Mouse (Mus musculus): ENCODE data around the gene Znrf3.
"Not testable (repeated sequence)": the region's sequence is repeated elsewhere in the genome, so short reads cannot be mapped to it uniquely, and the experiment has no call there.

The Znrf3 gene

DNA sequence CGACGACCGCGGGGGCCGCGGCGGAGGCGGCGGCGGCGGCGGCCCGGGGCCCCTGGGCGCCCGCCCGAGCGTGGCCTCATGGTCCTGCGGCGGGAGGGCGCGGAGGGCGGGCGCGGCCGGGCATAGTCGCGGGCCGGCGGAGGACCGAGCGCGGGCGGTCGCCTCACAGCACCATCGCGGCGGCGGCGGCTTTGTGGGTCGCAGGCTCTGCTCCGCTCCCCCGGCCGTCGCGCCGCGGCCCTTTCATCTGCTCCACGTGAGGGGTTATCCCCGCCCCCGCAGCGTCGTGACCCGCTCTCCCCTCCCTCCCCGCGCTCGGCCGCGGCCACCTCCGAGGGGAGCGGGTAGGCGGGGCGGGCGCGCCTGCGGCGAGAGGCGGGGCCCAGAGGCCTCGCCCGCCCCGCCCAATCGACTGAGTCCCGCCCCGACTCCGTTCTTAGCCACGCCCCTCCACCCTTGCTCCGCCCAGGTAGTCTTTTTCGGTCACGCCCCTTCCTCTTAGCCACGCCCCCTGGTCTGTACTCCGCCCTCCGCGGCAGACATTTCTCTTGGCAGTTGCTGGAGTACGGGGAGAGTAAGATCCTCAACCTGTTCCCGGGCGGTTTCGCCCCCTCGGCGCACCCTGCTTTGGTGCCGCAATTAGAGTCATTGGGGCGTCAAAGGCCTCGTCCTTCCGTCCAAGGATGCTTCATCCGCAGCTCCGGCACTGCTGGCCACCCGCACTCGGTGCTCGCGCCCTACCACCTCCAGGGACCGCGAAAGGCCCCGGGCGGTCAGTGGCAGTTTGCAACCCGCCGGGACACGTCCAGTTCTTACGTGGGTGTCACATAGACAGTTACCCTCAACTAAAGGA is at the start of gene Znrf3:
Znrf3 (minus strand) TSS at position 249 of the 853 bp plus-strand sequence.
- peak; percentile 96 for DNase-seq

- no peak for DNase-seq
These were observed 49.2 kb upstream of the Znrf3 start for GRCm38 (mm10) chr11:5493869-5494268.

GRCm38 (mm10) chr11:5491912-5492311 is 47.3 kb upstream of the Znrf3 start:
- no peak for DNase-seq

DNA sequence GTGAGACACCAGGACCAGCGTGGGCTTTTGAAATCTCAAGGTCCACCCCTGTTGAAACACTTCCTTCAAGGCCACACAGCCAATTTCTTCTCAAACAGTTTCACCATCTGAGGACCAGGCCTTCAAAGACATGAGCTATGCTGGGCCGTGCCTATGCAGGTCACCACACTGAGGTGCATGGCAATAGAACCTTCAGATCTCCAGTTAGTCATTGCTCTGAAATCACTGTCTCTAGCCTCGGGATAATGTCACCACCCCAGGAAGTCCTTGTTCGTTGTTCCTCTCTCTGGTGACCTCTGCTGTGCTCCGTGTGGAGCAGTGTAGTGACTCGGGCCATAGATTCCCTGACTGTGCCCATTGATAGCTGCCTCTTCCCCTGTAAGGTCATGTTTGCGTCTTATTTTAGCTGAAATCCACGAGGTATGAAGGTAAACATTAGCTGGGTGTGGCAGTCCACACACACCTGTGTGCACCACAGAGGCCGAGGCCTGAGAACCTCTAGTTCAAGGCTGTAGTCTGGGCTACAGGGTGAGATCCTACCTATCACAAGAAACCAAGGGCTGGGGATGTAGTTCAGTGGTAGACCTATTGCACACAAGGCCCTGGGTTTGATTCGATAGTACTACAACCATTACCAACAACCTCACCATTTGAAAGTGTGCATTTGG is 46.5 kb upstream of the Znrf3 start:
- no peak for DNase-seq

- DNase-seq, result not testable (repeated sequence)
These were observed 44.8 kb upstream of the Znrf3 start for GRCm38 (mm10) chr11:5489433-5489832.

- DNase-seq, result peak; percentile 82
These were observed 40.8 kb upstream of the Znrf3 start for GRCm38 (mm10) chr11:5485193-5486011.

DNA sequence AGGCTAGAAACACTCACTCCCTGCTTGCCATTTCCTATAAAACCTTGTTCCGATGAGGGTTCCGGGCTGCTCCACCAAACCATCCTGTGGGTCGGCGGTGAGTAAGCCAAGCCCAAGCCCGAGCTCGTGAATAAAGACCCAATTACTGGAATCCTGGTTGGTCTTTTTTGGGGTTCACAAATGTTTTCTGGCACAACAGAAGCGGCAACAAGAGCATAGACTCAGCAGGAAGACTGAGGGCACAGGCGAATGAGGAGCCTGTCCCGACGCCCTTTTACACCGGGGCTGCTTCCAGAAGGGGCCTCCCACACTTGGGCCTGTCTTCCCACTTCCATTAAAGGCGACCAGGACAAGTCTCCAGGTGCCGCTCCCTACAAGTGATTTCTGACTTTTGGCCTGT is 37.9 kb upstream of the Znrf3 start:
- DNase-seq, result no peak

DNA sequence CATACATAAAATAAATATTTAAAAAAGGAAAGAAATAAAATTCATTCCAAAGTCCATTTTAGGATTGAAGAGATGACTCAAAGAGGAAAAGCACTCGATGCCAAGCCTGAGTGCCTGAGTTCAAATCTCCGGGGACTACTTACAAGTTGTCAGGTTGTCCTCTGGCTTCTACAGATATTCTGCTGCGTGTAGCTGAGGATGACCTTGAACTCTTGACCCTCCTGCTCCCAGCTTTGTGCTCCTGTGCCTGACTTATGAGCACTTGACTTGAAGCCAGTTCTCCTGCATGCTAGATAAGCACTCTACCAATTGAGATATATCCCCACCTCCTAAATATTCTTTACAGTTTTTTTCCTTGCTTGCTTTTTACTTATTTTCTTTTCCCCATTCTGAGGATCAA is 34.2 kb upstream of the Znrf3 start:
- DNase-seq, result no peak

- no peak for DNase-seq
These were observed 33.5 kb upstream of the Znrf3 start for GRCm38 (mm10) chr11:5478193-5478592.

DNA sequence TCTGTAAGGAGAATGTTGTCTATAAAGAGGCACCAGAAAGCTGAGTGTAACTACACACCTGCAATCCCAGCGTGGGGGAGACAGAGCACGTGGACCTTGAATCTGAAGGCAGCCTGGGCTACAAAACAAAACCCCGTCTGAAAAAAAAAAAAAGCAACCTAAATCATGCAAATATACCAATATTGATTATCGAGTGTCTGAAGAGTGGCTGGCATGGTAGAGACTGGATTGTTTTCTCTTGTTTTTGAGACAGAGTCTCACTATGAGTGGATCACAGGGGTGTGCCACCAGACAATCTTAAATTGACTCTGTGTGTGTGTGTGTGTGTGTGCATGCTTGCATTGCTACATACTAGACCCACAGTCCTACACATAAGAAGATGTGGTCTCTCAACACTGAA is 32.2 kb upstream of the Znrf3 start:
- no peak for DNase-seq

GRCm38 (mm10) chr11:5475556-5476118 is 31.0 kb upstream of the Znrf3 start:
- not testable (repeated sequence) for DNase-seq

- peak; percentile 49 for DNase-seq
These were observed 29.5 kb upstream of the Znrf3 start for GRCm38 (mm10) chr11:5474130-5474529.

DNA sequence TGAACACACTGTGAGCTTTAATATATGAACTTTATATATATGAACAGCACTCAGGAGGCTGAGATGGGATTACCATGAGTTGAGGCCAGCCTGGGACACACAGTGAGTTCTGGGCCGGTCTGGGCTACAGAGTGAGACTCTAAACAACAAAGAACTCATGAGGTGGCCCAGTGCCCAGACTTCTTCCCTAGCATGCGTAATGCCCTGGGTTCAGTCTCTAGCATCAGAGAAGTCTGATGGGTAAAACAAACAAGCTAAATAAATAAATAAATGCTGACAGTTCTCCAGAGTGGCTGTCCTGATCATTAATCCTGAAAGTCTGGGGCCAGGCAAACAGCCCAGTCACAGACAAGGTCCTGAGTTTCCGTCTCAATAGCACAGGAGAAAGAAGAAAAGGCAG is 25.4 kb upstream of the Znrf3 start:
- DNase-seq, result no peak

DNA sequence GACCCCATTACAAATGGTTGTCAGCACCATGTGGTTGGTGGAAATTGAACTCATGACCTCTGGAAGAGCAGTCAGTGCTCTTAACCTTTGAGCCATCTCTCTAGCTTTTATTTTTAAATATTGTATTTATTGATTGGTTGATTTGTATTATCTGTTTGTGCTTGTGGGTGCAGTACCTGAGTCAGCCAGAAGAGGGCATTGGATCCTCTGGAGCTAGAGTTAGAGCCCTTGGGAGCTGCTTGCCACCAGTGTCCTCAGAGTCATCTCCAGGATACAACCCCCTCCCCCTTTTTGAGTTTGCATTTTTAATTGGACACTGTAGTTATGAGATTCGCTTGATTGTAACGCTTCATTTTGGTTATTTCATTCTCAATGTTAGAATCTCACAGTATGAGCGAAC is 24.4 kb upstream of the Znrf3 start:
- DNase-seq, result peak; percentile 45

DNA sequence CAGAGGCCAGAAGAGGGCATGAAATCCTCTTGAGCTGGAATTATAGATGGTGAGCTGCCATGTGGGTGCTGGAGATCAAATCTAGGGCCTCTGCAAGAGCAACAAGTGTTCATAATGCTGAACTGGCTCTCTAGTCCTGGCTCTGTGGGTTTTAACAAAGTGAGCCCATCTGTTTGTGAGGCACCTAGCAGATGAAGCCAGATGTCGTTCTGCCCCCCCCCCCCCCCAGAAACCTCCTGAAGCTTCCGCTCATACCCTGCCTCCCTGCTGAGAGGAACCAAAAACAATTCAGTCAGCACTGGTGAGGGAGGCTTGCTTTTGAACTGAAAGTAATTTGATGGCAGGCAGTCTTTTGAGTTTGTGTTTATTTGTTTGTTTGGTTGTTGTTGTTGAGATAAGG is 23.8 kb upstream of the Znrf3 start:
- DNase-seq, result no peak

DNA sequence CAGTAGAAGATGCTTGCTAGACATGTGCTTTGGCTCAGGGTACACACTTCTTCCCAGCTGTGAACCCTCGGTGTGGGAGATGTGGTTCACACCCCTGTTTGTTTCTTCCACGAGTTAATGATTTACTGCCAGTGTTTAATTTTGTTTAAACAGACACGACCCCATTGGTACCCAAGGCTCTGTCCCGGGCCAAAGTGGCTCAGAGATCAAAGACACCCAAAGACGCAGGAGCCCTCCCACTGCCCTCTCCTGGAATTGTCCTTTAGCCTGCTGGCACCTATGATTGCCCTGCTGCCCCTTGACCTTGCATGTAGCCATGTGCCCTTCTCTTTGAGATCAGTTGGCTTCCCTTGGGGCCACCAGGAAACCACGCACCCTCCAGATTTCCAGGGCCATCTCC is 7.3 kb upstream of the Znrf3 start:
- DNase-seq, result no peak

- DNase-seq, result no peak
These were observed 6.7 kb upstream of the Znrf3 start for GRCm38 (mm10) chr11:5451341-5451740.

GRCm38 (mm10) chr11:5450701-5451100 is 6.1 kb upstream of the Znrf3 start:
- DNase-seq, result no peak

GRCm38 (mm10) chr11:5445452-5445953 is 856 bp upstream of the Znrf3 start:
- no peak for DNase-seq

DNA sequence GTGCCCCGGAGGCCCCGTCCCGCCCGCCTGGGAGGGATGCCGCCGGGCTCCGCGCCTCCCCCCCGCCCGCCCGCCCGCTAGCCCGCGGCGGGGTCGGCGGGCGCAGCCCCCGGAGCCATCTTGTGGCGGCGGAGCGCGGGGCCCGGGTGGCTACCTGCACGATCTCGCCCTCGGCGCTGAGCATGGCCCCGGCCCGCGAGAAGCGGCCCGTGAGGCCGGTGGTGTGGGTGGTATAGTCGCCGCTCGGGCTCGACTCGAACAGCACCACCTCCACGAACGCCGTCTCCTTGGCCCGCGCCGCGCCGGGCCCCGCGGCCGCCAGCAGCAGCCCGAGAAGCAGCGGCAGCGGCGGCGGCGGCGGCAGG is 431 bp downstream of the Znrf3 start:
- peak; percentile 38 for DNase-seq

DNA sequence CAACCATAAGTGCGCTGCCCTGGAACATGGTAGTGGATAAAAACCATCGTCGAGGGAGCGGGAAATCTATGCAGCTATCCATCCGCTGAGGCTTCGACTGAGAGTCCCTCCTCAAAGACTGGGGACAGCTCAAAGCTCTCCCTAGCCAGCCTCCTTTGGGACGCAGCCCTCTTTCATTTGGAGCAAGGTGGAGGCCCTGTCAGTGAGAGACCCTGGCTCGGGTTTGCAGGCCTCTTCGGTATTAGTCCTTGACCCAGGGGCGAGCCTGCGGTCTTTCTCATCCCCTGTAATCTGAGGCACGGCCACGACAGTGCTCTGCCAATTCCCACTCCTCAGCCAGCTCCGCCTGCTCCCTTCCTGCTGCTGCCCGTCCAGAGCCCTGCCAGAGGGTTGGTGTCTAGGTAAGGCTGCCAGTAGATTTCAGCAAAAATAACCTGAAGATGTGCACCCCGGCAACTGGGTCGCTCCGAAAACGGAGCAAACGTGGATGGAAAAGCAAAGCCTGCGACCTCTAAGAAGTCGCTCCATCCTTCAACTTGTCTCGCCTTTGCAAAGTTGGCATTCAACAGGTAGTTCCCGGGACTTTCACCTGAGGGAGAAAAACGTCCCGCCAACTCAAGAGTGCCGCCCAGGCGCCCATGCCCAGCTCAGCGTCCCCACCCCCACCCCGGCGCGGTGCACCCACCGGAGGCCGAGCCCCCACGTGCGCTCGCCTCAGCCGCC is 975 bp downstream of the Znrf3 start:
- DNase-seq, result peak; percentile 20

GRCm38 (mm10) chr11:5442590-5443021 is 2.0 kb downstream of the Znrf3 start:
- DNase-seq, result no peak

All from right cerebral cortex, postnatal 14 days (tissue).